Mouse (Mus musculus) cerebellum, postnatal 4 days (tissue): ENCODE results near the gene Nmd3.

ENCODE experiments used
- DNase-seq, 2 experiments: peaks; one replicate each; pipeline ENCODE4 v3.0.0; 2022; ENCODE audit warnings: low spot score in 2 of 2, mixed read lengths in 1 of 2

Nmd3 gene

GRCm38 (mm10) chr3:69763630-69764565 lies 42.1 kb downstream of the Nmd3 start:
- DNase-seq = no peak

GRCm38 (mm10) chr3:69765206-69765605 lies 43.4 kb downstream of the Nmd3 start:
- no peak for DNase-seq

GRCm38 (mm10) chr3:69769150-69769549 lies 47.4 kb downstream of the Nmd3 start:
- DNase-seq = no peak

- DNase-seq = no peak
Observed at GRCm38 (mm10) chr3:69773356-69773755, 51.6 kb downstream of the Nmd3 start.

GRCm38 (mm10) chr3:69779246-69779796 lies 57.5 kb downstream of the Nmd3 start:
- no peak for DNase-seq

GRCm38 (mm10) chr3:69792823-69793417 lies 71.1 kb downstream of the Nmd3 start:
- DNase-seq = no peak

GRCm38 (mm10) chr3:69797533-69797932 lies 75.7 kb downstream of the Nmd3 start:
- DNase-seq = no peak

- no peak for DNase-seq
Observed at GRCm38 (mm10) chr3:69797969-69798368, 76.2 kb downstream of the Nmd3 start.

GRCm38 (mm10) chr3:69799096-69799495 lies 77.3 kb downstream of the Nmd3 start:
- no peak for DNase-seq

GRCm38 (mm10) chr3:69800829-69801384 lies 79.1 kb downstream of the Nmd3 start:
- DNase-seq = no peak

- DNase-seq = no peak
Observed at GRCm38 (mm10) chr3:69803137-69803536, 81.4 kb downstream of the Nmd3 start.
